Mouse (Mus musculus): ENCODE measurements around the gene Rela. TPM values are rescaled to one million over a fixed set of nuclear protein-coding genes. Genes with fewer than 3 reads are reported as not detected.

Rela gene
- polyA plus RNA-seq, 1 experiment from 2014 or later, result 36.0 TPM

DNA sequence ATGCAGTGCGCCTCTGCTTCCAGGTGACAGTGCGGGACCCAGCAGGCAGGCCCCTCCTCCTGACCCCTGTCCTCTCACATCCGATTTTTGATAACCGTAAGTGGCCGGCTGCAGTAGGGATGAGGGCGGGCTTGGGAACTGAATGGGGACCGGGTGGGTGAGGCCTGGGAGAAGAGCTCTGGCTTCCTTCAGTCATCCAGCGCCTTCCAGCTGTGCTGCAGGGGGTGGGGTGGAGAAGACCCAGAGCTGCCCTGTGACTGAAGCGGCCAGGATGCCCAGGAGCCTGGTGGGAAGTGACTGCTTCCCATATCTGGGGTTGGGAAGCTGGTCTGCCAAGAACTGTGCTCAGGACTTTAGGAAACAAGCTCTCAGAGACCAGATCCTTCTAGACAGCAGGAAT is 3.1 kb downstream of the Rela start:
- peaks cover 66% of the 10 kb centered on the region for H3K36me3 ChIP-seq
- 76% methylated on average over 9 of the region's 9 CpGs for WGBS

DNA sequence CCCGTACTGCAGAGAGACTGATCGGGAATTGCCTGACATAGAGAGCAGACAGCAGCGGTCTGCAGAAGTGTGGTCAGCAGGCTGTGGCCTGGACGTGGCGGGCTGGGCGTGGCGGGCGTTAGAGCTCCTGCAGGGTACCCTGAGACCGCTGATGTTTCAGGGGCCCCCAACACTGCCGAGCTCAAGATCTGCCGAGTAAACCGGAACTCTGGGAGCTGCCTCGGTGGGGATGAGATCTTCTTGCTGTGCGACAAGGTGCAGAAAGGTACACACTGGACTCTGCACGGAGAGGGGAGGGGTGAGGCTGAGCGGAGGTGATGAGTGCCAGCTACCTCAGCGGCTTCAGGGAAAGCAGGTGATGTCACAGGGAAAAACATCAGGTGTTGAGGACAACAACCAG is 3.7 kb downstream of the Rela start:
- peaks cover 72% of the 10 kb centered on the region for H3K36me3 ChIP-seq
- H3K27ac ChIP-seq, result no peak overlapping the region

More for the DNA sequence above, 3.1 kb downstream of the Rela start:
- H3K4me3 ChIP-seq, result no peak overlapping the region
- no peak for DNase-seq (ENCODE audit: low spot score)
- peaks cover 37% of the 10 kb centered on the region for H3K4me1 ChIP-seq (replicated peaks)
- no peak overlapping the region for H3K27ac ChIP-seq
- no peaks in the 10 kb centered on the region for H3K27me3 ChIP-seq (ENCODE audit: insufficient read depth, poor library complexity, severe bottlenecking)
- H3K9me3 ChIP-seq, result no peaks in the 10 kb centered on the region

DNA sequence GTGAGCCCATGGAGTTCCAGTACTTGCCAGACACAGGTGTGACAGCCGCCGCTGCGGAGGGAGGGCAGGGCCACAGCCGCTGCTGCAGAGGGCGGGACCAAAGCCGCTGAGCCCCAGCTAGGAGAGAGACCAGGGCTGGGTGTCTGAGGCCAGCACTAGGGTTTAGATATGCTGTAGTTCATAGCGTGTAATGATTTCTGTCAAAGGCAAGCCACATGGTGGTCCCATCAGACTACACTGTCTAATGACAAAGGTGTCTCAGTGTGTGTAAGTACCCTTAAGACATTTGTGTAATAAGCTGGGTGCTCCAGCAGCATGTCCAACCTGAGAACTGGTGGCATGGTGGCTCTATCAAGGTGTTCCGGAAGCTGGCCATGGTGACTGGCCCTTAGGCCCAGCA is 4.4 kb downstream of the Rela start:
- no peak for DNase-seq (ENCODE audit: low spot score)
- Histone ChIP-seq H3K27me3 (ENCODE audit: insufficient read depth, poor library complexity, severe bottlenecking) (no peaks in the 10 kb centered on the region), H3K4me3 (no peak overlapping the region), H3K36me3 (peaks cover 79% of the 10 kb centered on the region), H3K9me3 (no peaks in the 10 kb centered on the region), H3K27ac (no peak overlapping the region), H3K4me1 (replicated peaks) (peaks cover 30% of the 10 kb centered on the region)
- 93% methylated on average over 8 of the region's 8 CpGs for WGBS

More for the DNA sequence above, 3.7 kb downstream of the Rela start:
- 93% methylated on average over 17 of the region's 17 CpGs for WGBS
- Histone ChIP-seq H3K27me3 (ENCODE audit: insufficient read depth, poor library complexity, severe bottlenecking) (no peaks in the 10 kb centered on the region), H3K4me1 (replicated peaks) (peaks cover 37% of the 10 kb centered on the region), H3K4me3 (no peak overlapping the region), H3K9me3 (no peaks in the 10 kb centered on the region)
- no peak for DNase-seq (ENCODE audit: low spot score)

DNA sequence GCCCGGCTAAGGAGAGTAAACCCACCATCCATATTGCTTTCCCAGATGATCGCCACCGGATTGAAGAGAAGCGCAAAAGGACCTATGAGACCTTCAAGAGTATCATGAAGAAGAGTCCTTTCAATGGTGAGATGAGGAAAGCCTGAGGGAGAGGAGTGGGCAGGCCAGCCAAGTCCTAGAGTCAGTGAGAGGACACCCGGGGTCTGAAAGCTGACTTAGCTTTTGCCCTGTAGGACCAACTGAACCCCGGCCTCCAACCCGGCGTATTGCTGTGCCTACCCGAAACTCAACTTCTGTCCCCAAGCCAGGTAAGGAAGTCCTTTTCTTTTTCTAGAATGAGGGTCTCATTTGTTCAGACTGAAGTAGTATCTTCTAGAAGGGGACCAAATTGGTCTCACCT is 8.0 kb downstream of the Rela start:
- 96% methylated on average over 9 of the region's 9 CpGs for WGBS
- Histone ChIP-seq H3K4me3 (no peak overlapping the region), H3K27ac (no peak overlapping the region), H3K27me3 (ENCODE audit: insufficient read depth, poor library complexity, severe bottlenecking) (no peaks in the 10 kb centered on the region), H3K36me3 (peaks cover 76% of the 10 kb centered on the region), H3K9me3 (no peaks in the 10 kb centered on the region), H3K4me1 (replicated peaks) (peaks cover 24% of the 10 kb centered on the region)
- DNase-seq (ENCODE audit: low spot score), result no peak

DNA sequence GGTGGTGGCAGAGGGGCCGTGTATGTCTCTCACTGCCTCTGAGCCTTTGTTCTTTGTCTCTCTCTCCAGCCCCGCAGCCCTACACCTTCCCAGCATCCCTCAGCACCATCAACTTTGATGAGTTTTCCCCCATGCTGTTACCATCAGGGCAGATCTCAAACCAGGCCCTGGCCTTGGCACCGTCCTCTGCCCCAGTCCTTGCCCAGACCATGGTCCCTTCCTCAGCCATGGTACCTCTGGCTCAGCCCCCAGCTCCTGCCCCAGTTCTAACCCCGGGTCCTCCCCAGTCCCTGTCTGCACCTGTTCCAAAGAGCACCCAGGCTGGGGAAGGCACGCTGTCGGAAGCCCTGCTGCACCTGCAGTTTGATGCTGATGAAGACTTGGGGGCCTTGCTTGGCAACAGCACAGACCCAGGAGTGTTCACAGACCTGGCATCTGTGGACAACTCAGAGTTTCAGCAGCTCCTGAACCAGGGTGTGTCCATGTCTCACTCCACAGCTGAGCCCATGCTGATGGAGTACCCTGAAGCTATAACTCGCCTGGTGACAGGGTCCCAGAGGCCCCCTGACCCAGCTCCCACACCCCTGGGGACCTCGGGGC is 9.5 kb downstream of the Rela start:
- H3K4me3 ChIP-seq, result no peak overlapping the region
- H3K4me1 ChIP-seq (replicated peaks), result peaks cover 28% of the 10 kb centered on the region
- no peak overlapping the region for H3K27ac ChIP-seq
- WGBS, result 87% methylated on average over 8 of the region's 8 CpGs
- H3K27me3 ChIP-seq (ENCODE audit: insufficient read depth, poor library complexity, severe bottlenecking), result peaks cover 15% of the 10 kb centered on the region; the same call in 1 of the 2 replicates
- no peaks in the 10 kb centered on the region for H3K9me3 ChIP-seq
- peaks cover 76% of the 10 kb centered on the region for H3K36me3 ChIP-seq
- no peak for DNase-seq (ENCODE audit: low spot score)

DNA sequence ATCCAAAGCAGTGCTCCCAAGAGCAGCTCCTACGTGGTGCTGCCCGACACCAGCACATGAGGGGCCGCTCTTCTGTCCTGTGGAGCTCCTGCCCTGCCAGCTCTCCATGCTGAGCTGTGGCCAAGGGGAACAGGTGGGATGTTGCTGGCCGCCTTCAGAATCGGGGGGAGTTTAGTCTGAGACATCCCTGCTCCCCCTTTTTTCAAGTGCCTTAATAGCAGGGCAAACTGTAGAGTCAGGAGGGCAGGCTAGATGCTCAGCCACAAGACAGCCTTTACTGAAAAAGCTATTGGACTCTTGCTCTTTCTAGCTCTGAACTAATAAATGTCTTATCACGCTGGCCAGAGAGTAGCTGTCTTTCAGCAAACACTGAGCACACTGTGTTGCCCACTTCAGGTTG is 10.5 kb downstream of the Rela start:
- Histone ChIP-seq H3K36me3 (peaks cover 76% of the 10 kb centered on the region), H3K9me3 (no peaks in the 10 kb centered on the region), H3K4me3 (0 out of 2 replicates have a peak overlapping the region, but pooled peaks have one; percentile 11), H3K4me1 (replicated peaks) (peaks cover 35% of the 10 kb centered on the region), H3K27ac (peak overlapping the region; percentile 84), H3K27me3 (ENCODE audit: insufficient read depth, poor library complexity, severe bottlenecking) (peaks cover 24% of the 10 kb centered on the region)
- no peak for DNase-seq (ENCODE audit: low spot score)
- WGBS, result 95% methylated on average over 6 of the region's 6 CpGs

DNA sequence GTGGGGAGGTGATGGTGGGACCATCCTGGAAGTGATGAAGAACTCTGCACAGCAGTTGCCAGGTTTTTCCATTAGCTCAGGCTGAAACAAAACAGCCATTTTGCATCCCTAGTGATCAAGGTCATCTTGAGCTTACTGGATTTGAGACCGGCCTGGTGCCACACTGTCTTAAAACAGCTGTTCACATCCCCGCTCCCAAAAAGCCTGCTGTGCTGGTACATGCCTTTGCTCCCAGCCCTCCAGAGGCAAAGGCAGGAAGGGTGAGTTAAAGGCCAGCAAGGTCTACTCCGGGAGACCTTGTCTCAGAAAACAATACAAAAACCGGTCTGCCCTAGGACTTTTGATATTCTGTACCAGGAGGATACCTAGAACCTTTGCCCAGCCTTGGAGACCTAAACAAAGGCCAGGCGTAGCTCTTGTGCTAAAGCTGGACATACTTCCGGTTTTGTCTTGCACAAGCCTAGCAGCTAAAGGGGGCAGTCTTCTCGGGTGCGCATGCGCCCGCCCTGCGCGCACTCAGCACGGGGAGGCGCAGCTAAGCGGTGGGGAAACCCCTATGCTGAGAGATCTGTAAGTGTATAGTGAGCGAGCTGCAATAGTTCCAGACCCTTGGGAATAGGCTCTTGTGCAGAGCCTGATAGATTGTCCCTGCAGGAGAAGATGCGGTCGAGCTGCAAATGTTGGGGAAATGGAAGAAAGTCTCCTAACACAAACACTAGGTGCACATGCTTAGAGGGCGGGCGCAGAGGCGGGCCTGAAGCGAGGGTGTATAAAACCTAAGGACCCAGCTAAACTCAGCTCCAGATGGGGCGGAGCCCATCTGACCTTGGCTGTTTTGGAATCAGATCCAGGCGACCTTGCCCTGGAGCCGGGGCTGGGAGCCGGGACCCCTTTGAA is 11.4 kb downstream of the Rela start:
- Histone ChIP-seq H3K27me3 (ENCODE audit: insufficient read depth, poor library complexity, severe bottlenecking) (peaks cover 33% of the 10 kb centered on the region), H3K4me3 (peak overlapping the region; percentile 45), H3K9me3 (no peaks in the 10 kb centered on the region), H3K4me1 (replicated peaks) (peaks cover 37% of the 10 kb centered on the region), H3K36me3 (peaks cover 73% of the 10 kb centered on the region), H3K27ac (peak overlapping the region; percentile 84)
- DNase-seq (ENCODE audit: low spot score), result peak; percentile 82
- WGBS, result 12% methylated on average over 26 of the region's 26 CpGs

DNA sequence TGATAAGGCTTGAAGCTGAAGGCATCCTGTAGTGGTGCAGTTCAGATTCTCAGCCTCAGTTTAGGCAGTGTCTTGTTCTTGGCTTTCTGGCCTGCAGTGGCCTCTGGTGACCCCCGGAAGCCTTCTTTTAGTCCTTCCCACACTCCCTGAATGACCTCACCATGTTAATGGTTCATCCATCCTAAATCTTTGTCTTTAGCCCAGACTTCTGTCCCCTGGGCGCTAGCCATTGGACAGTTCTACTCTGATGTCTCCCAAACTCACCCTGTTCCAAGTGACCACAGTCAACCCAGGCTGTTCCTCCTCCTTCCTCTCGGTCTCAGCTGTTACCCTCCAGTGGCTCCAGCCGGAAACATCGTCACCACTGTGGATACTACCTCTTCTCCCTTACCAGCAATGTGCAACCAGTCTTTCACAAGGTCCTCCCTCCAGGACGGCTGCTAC is 12.0 kb downstream of the Rela start:
- H3K9me3 ChIP-seq, result no peaks in the 10 kb centered on the region
- H3K36me3 ChIP-seq, result peaks cover 66% of the 10 kb centered on the region
- H3K27ac ChIP-seq, result peak overlapping the region; percentile 84
- no peak for DNase-seq (ENCODE audit: low spot score)
- H3K27me3 ChIP-seq (ENCODE audit: insufficient read depth, poor library complexity, severe bottlenecking), result peaks cover 40% of the 10 kb centered on the region
- H3K4me1 ChIP-seq (replicated peaks), result peaks cover 44% of the 10 kb centered on the region
- peak overlapping the region; percentile 45 for H3K4me3 ChIP-seq
- 70% methylated on average over 6 of the region's 6 CpGs for WGBS

DNA sequence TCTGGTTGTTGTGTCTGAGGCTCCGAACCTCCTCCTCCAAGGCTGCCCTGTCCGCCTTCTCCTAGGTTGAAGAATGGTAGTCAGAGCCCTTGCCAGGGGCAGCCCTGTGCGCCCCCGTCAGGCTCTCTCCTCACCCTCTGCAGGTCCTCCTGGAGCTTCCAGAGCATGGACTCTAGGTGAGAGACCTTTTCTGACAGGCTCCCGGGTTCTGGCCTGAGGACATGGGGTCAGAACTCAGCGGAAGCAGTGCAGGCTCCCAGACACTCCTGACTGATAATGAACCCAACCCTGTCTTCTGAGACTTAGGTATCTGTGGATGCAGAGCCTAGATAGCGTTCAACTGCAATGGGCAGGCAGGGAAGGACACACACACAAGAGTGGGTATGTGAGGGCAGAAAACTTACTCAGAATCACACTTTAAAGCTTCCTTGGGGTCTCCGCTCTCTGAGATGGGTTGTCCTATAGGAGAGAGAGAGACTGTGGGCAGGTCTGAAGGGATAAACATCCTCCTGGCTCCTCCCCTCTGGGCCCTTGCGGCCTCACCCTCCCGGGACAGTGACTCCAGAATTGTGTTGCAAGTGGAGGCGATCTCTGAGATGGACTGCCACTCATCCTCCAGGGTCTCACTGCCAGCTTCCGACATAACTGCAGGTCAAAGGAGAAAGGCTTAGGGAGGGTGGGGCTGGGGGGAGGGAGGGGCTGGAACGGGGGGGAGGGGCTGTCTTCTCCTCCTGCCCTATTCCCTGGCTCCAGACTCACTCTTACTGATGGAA is 14.4 kb downstream of the Rela start:
- H3K4me1 ChIP-seq (replicated peaks), result peaks cover 54% of the 10 kb centered on the region
- H3K36me3 ChIP-seq, result peaks cover 60% of the 10 kb centered on the region
- 53% methylated on average over 13 of the region's 13 CpGs for whole genome bisulfite sequencing
- DNase-seq (ENCODE audit: low spot score), result no peak
- H3K4me3 ChIP-seq, result no peak overlapping the region
- H3K9me3 ChIP-seq, result no peaks in the 10 kb centered on the region
- peak overlapping the region; percentile 0 for H3K27ac ChIP-seq
- peaks cover 63% of the 10 kb centered on the region for H3K27me3 ChIP-seq (ENCODE audit: insufficient read depth, poor library complexity, severe bottlenecking)

DNA sequence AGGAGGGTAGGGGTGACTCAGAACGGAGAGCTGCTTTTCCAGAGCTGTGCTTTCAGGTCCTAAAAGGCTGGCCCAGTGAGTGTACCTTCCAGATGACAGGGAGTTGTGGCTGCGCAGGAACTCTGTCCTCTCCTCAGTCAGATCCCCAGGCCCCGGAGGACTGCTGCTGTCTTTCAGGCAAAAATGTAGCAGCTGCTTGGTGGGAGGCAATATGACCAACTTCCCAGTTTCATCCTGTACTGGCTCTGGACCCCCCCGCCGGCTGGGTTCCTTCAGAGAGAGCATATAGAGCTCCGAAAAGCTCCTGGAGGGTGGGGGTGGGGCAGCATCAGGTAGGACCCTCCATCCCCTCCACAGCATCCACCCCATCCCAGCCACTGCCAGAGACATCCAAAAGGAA is 15.3 kb downstream of the Rela start:
- Histone ChIP-seq H3K27ac (no peak overlapping the region), H3K4me3 (no peak overlapping the region), H3K9me3 (no peaks in the 10 kb centered on the region), H3K27me3 (ENCODE audit: insufficient read depth, poor library complexity, severe bottlenecking) (peaks cover 67% of the 10 kb centered on the region), H3K36me3 (peaks cover 53% of the 10 kb centered on the region), H3K4me1 (replicated peaks) (peaks cover 54% of the 10 kb centered on the region)
- 78% methylated on average over 6 of the region's 6 CpGs for WGBS
- no peak for DNase-seq (ENCODE audit: low spot score)

DNA sequence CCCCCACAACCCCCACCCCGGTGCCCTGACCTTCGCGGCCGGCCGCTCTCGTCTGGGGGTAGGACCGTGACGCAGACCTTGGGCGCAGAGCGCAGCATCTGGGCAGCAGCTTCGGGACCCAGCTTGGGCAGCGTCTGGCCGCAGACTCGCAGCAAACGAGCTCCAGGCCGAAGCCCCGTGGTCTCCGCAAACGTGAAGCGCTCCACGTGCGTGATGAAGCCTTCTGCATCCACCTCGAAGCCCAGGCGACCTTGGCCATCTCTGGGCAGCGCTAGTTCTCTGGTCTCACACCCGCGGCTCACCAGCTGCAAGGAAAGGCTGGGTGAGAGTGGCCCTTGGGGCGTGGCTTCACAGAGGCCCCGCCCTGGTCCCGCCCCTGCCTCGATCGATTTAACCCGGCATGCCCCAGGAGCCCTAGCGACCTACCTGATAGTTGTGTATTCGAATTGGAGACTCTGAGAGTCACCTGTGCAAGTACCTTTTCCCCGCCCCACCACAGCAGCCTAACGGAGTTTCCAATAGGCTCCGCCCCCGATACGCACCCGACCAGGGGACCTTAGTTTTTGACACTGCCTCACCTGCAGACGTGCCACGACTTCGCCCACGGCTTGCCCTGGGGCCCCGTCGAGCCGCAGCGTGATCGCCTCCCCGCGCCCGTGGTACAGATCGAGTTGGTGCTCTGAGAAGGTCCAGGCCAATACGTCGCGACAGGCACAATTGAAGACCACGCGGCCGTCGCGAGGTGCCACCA is 16.9 kb downstream of the Rela start:
- peaks cover 67% of the 10 kb centered on the region for H3K27me3 ChIP-seq (ENCODE audit: insufficient read depth, poor library complexity, severe bottlenecking)
- H3K36me3 ChIP-seq, result peaks cover 53% of the 10 kb centered on the region
- H3K4me3 ChIP-seq, result peak overlapping the region; percentile 54
- WGBS, result 4% methylated on average over 62 of the region's 62 CpGs
- H3K4me1 ChIP-seq (replicated peaks), result peaks cover 38% of the 10 kb centered on the region
- peak; percentile 77 for DNase-seq (ENCODE audit: low spot score)
- no peaks in the 10 kb centered on the region for H3K9me3 ChIP-seq
- H3K27ac ChIP-seq, result peak overlapping the region; percentile 53; the same call in 1 of the 2 replicates

DNA sequence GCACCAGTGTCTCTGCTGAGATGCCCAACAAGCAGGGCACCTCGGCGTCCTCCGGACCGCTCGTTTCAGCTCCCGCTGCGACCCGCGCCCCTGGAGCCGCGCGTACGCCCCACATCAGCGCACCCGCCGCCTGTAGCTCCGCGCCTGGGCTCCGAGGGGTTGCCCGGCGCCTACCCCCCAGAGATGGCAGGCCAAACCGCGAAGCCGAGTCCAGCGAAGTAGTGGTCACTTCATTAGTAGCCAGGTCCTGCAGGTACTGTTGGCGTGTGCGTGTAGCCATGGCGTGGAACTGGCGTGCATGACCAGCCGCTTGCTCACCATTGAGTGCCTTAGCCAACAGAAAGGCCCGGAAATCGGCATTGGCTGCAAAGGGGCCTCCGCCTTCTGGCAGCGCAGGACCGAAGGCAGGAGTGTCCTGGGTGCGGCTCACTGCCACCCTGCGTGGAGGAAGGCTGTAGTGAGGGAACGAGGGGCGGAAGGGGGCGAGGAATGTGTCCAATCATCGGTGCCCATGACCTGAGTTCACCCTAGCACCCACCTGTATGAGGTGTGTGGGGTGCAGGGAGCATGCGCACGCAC is 17.5 kb downstream of the Rela start:
- Histone ChIP-seq H3K27me3 (ENCODE audit: insufficient read depth, poor library complexity, severe bottlenecking) (peaks cover 67% of the 10 kb centered on the region), H3K9me3 (no peaks in the 10 kb centered on the region), H3K36me3 (peaks cover 57% of the 10 kb centered on the region), H3K4me3 (peak overlapping the region; percentile 54), H3K4me1 (replicated peaks) (peaks cover 33% of the 10 kb centered on the region), H3K27ac (peak overlapping the region; percentile 53; the same call in 1 of the 2 replicates)
- DNase-seq (ENCODE audit: low spot score), result peak; percentile 39
- 7% methylated on average over 43 of the region's 43 CpGs for WGBS

All from hindbrain, embryonic 10.5 days (tissue).